Comparison of ENCODE assay signal across 8 mouse cellular contexts in genomic region chr11:121847790-121848299, GRCm38 (mm10). TPM values are rescaled to one million over a fixed set of nuclear protein-coding genes. Genes with fewer than 3 reads are reported as not detected.
DNase-seq lines count a peak whose midpoint lies in the region; ATAC-seq lines count a peak whose summit lies in the region.

No protein-coding gene starts in this region.

- H3K27ac ChIP-seq in intestine, embryonic 16.5 days (ENCODE audit: low read length): peak overlapping the region; percentile 75
- H3K27ac ChIP-seq in midbrain, embryonic 10.5 days (replicated peaks): peak overlapping the region; percentile 90

- 1% methylated on average over 11 of the region's 11 CpGs for WGBS in intestine, embryonic 16.5 days
- under 1% methylated on average over 11 of the region's 11 CpGs for WGBS in midbrain, embryonic 10.5 days

- no peaks in the 10 kb centered on the region for H3K4me1 ChIP-seq in intestine, embryonic 16.5 days (ENCODE audit: control insufficient read depth, insufficient read depth, low read length)
- peaks cover 9% of the 10 kb centered on the region for H3K4me1 ChIP-seq in midbrain, embryonic 10.5 days

- peak overlapping the region; percentile 52 for H3K4me3 ChIP-seq in intestine, embryonic 16.5 days (ENCODE audit: low read length)
- peak overlapping the region; percentile 62 for H3K4me3 ChIP-seq in midbrain, embryonic 10.5 days

- no peaks in the 10 kb centered on the region for H3K27me3 ChIP-seq in intestine, embryonic 16.5 days (replicated peaks; ENCODE audit: control insufficient read depth, insufficient read depth, low read length)
- H3K27me3 ChIP-seq in midbrain, embryonic 10.5 days (ENCODE audit: low read depth, poor library complexity, severe bottlenecking): no peaks in the 10 kb centered on the region

- no peaks in the 10 kb centered on the region for H3K9me3 ChIP-seq in intestine, embryonic 16.5 days (ENCODE audit: control insufficient read depth, low read length)
- peaks cover 4% of the 10 kb centered on the region; the same call in 1 of the 2 replicates for H3K9me3 ChIP-seq in midbrain, embryonic 10.5 days (replicated peaks)

- H3K36me3 ChIP-seq in intestine, embryonic 16.5 days (ENCODE audit: control insufficient read depth, insufficient read depth, low read length): no peaks in the 10 kb centered on the region
- no peaks in the 10 kb centered on the region for H3K36me3 ChIP-seq in midbrain, embryonic 10.5 days

- peak; percentile 85 for DNase-seq in adrenal gland, adult 2 months
- peak; percentile 85 for DNase-seq in embryo, embryonic 9.5 days (ENCODE audit: extremely low spot score)
- peak; percentile 77 for DNase-seq in gonadal fat pad, adult 2 months (ENCODE audit: low read depth)
- peak; percentile 68 to 83 for DNase-seq in left cerebral cortex, postnatal 25 days (ENCODE audit: low spot score in 2 of 2)
- DNase-seq in midbrain, embryonic 10.5 days (ENCODE audit: low spot score): peak; percentile 88
- peak; percentile 71 for DNase-seq in right cerebral cortex, postnatal 4 days
- DNase-seq in yolk sac, embryonic 10.5 days (ENCODE audit: low spot score): peak; percentile 86

- peak; percentile 100 for ATAC-seq in intestine, embryonic 16.5 days

- H3K9ac ChIP-seq in intestine, embryonic 16.5 days (ENCODE audit: low read depth, low read length): peak overlapping the region; percentile 66

- intact Hi-C loops in left cerebral cortex, postnatal 25 days (cut with DNase I): no loop called here

- peak overlapping the region; percentile 73 for H3K4me2 ChIP-seq in intestine, embryonic 16.5 days (ENCODE audit: low read depth, low read length)

RNA-seq across cellular contexts. Expression of gene Ptchd3, which starts 17.8 kb away (rescaled TPM):
- not detected for total RNA-seq in adrenal gland, adult 2 months (2021)
- not detected in 2 replicates for polyA plus RNA-seq in adrenal gland, adult 2 months (2012; rRNA removed)
- 0.19 TPM in 1 of 2 replicates, not detected in the other for polyA plus RNA-seq in gonadal fat pad, adult 2 months (2012; rRNA removed)
- not detected in 2 replicates for polyA plus RNA-seq in intestine, embryonic 16.5 days (2015; fragmentation: Nextera tagmentation; extraction: Ambion mirVana)
- total RNA-seq in left cerebral cortex, postnatal 25 days (2021): not detected
- polyA plus RNA-seq in midbrain, embryonic 10.5 days (2016; fragmentation: Nextera tagmentation; extraction: Ambion mirVana): not detected in 2 replicates

Comparison
In these comparisons a context has a peak if more than half of its experiments do, and no peak if none do; other contexts are left out.
1. Peak in every context shown above with its lines: DNase-seq, ATAC-seq, H3K4me3 ChIP-seq and H3K27ac ChIP-seq.